Mouse (Mus musculus): ENCODE results near the gene Usp42.

Gene Usp42

GRCm38 (mm10) chr5:143690392-143690791, 41.7 kb downstream of the Usp42 start:
- DNase-seq (ENCODE audit: low spot score), result no peak

GRCm38 (mm10) chr5:143687589-143687988, 44.5 kb downstream of the Usp42 start:
- DNase-seq (ENCODE audit: low spot score), result no peak

- no peak for DNase-seq (ENCODE audit: low spot score)
These were observed 45.6 kb downstream of the Usp42 start for GRCm38 (mm10) chr5:143686456-143686855.

GRCm38 (mm10) chr5:143684911-143685390, 47.1 kb downstream of the Usp42 start:
- DNase-seq (ENCODE audit: low spot score), result no peak

- no peak for DNase-seq (ENCODE audit: low spot score)
These were observed 48.4 kb downstream of the Usp42 start for GRCm38 (mm10) chr5:143683696-143684095.

- no peak for DNase-seq (ENCODE audit: low spot score)
These were observed 52.4 kb downstream of the Usp42 start for GRCm38 (mm10) chr5:143679654-143680053.

GRCm38 (mm10) chr5:143678634-143679271, 53.3 kb downstream of the Usp42 start:
- DNase-seq (ENCODE audit: low spot score), result no peak

GRCm38 (mm10) chr5:143677363-143677762, 54.7 kb downstream of the Usp42 start:
- DNase-seq (ENCODE audit: low spot score), result no peak

GRCm38 (mm10) chr5:143676218-143676985, 55.7 kb downstream of the Usp42 start:
- no peak for DNase-seq (ENCODE audit: low spot score)

- no peak for DNase-seq (ENCODE audit: low spot score)
These were observed 57.5 kb downstream of the Usp42 start for GRCm38 (mm10) chr5:143674576-143674975.

- DNase-seq (ENCODE audit: low spot score), result no peak
These were observed 61.2 kb downstream of the Usp42 start for GRCm38 (mm10) chr5:143670740-143671415.

- DNase-seq (ENCODE audit: low spot score), result no peak
These were observed 62.2 kb downstream of the Usp42 start for GRCm38 (mm10) chr5:143669839-143670238.

- DNase-seq (ENCODE audit: low spot score), result no peak
These were observed 62.7 kb downstream of the Usp42 start for GRCm38 (mm10) chr5:143669393-143669792.

GRCm38 (mm10) chr5:143668884-143669283, 63.2 kb downstream of the Usp42 start:
- no peak for DNase-seq (ENCODE audit: low spot score)

GRCm38 (mm10) chr5:143666015-143666414, 66.1 kb downstream of the Usp42 start:
- no peak for DNase-seq (ENCODE audit: low spot score)

- no peak for DNase-seq (ENCODE audit: low spot score)
These were observed 66.5 kb downstream of the Usp42 start for GRCm38 (mm10) chr5:143665561-143665960.

- DNase-seq (ENCODE audit: low spot score), result no peak
These were observed 68.9 kb downstream of the Usp42 start for GRCm38 (mm10) chr5:143663074-143663687.

Data from left cerebral cortex, adult 11 months (tissue).